Mouse (Mus musculus) MEL (cell line): ENCODE data around the gene Gda. TPM values are rescaled to one million over a fixed set of nuclear protein-coding genes. Genes with fewer than 3 reads are reported as not detected.

Experiments
- DNase-seq: peaks from one replicate; pipeline ENCODE4 v3.0.0; 2011; ENCODE audit warnings: low read depth, low spot score
- H3K27ac ChIP-seq: 2 replicates; pipeline ENCODE4 v1.5.1; 2012; ENCODE audit warnings: low read depth, mild to moderate bottlenecking, control low read depth, low read length, moderate library complexity; ENCODE audit not compliant: control insufficient read depth
- H3K27me3 ChIP-seq, 2 experiments: fragments of 150-350 bp in 1 of 2; sonication (generic) in 1 of 2; 2 replicates each; pipeline ENCODE4 v1.6.1; 2012; ENCODE audit warnings: low read length in 2 of 2, mild to moderate bottlenecking in 2 of 2, improper control_type of control experiment in 1 of 2, moderate library complexity in 1 of 2; ENCODE audit not compliant: insufficient read depth in 2 of 2, control insufficient read depth in 1 of 2
- H3K36me3 ChIP-seq, 2 experiments: 2 replicates each; pipeline ENCODE4 v1.6.1; 2012 to 2014; ENCODE audit warnings: low read length in 2 of 2, improper control_type of control experiment in 1 of 2, inconsistent platforms in 1 of 2, mild to moderate bottlenecking in 1 of 2; ENCODE audit not compliant: insufficient read depth in 2 of 2, control insufficient read depth in 1 of 2
- H3K4me1 ChIP-seq, 2 experiments: fragments of 150-350 bp in 1 of 2; sonication (generic) in 1 of 2; 2 replicates each; pipeline ENCODE4 v1.6.1; 2012; ENCODE audit warnings: low read length in 2 of 2, improper control_type of control experiment in 1 of 2, mild to moderate bottlenecking in 1 of 2; ENCODE audit not compliant: insufficient read depth in 2 of 2, control insufficient read depth in 1 of 2
- H3K4me3 ChIP-seq, 2 experiments: fragments of 150-350 bp in 1 of 2; sonication (generic) in 1 of 2; 2 replicates each; pipeline ENCODE4 v1.5.1; 2012; ENCODE audit warnings: low read depth in 2 of 2, low read length in 2 of 2, mild to moderate bottlenecking in 2 of 2, moderate library complexity in 2 of 2, control low read depth in 1 of 2, improper control_type of control experiment in 1 of 2; ENCODE audit not compliant: control insufficient read depth in 1 of 2, insufficient read depth in 1 of 2
- H3K79me2 ChIP-seq: 2 replicates; pipeline ENCODE4 v1.6.1; 2012; ENCODE audit warnings: mild to moderate bottlenecking, low read length, moderate library complexity; ENCODE audit not compliant: control insufficient read depth, poor library complexity, insufficient read depth
- H3K9ac ChIP-seq: 2 replicates; pipeline ENCODE4 v1.6.1; 2012; ENCODE audit warnings: low read depth, mild to moderate bottlenecking, control low read depth, low read length, moderate library complexity; ENCODE audit not compliant: control insufficient read depth, poor library complexity, severe bottlenecking
- H3K9me3 ChIP-seq: fragments of 150-350 bp; sonication (generic); replicated peaks from 2 replicates; pipeline ENCODE4 v1.6.1; 2012; ENCODE audit warnings: mild to moderate bottlenecking, low read length, improper control_type of control experiment, moderate library complexity; ENCODE audit not compliant: insufficient read depth
- BHLHE40 ChIP-seq: IDR thresholded peaks from 2 replicates; pipeline ENCODE4 v1.6.1; 2012; ENCODE audit warnings: low read depth, mild to moderate bottlenecking, inconsistent platforms, low read length, improper control_type of control experiment, borderline replicate concordance
- CHD1 ChIP-seq: IDR thresholded peaks from 2 replicates; pipeline ENCODE4 v1.6.1; 2012; ENCODE audit warnings: low read depth, mild to moderate bottlenecking, inconsistent platforms, low read length, improper control_type of control experiment
- CHD2 ChIP-seq: IDR thresholded peaks from 2 replicates; pipeline ENCODE4 v1.6.1; 2011; ENCODE audit warnings: low read length, improper control_type of control experiment
- CTCF ChIP-seq, 3 experiments: IDR thresholded peaks in 2 of 3; conservative IDR thresholded peaks in 1 of 3; 2 replicates each; pipeline ENCODE4 v1.5.1; 2011 to 2012; ENCODE audit warnings: low read length in 3 of 3, low read depth in 2 of 3, mild to moderate bottlenecking in 2 of 3, improper control_type of control experiment in 1 of 3, inconsistent platforms in 1 of 3, mixed read lengths in 1 of 3, moderate library complexity in 1 of 3; ENCODE audit not compliant: control insufficient read depth in 1 of 3, insufficient read depth in 1 of 3, poor library complexity in 1 of 3, severe bottlenecking in 1 of 3
- E2F4 ChIP-seq: IDR thresholded peaks from 2 replicates; pipeline ENCODE4 v1.6.1; 2011; ENCODE audit warnings: low read depth, low read length, improper control_type of control experiment, borderline replicate concordance
- ELF1 ChIP-seq: IDR thresholded peaks from 2 replicates; pipeline ENCODE4 v1.6.1; 2014; ENCODE audit warnings: low read depth, mild to moderate bottlenecking, inconsistent platforms, low read length, improper control_type of control experiment, moderate library complexity
- ETS1 ChIP-seq: IDR thresholded peaks from 2 replicates; pipeline ENCODE4 v1.6.1; 2012; ENCODE audit warnings: low read depth, mild to moderate bottlenecking, inconsistent platforms, low read length, improper control_type of control experiment, moderate library complexity
- HCFC1 ChIP-seq: IDR thresholded peaks from 2 replicates; pipeline ENCODE4 v1.6.1; 2012; ENCODE audit warnings: low read depth, mild to moderate bottlenecking, inconsistent platforms, low read length, improper control_type of control experiment, moderate library complexity
- MAX ChIP-seq: IDR thresholded peaks from 2 replicates; pipeline ENCODE4 v1.6.1; 2011; ENCODE audit warnings: low read length, improper control_type of control experiment
- MAZ ChIP-seq: IDR thresholded peaks from 2 replicates; pipeline ENCODE4 v1.6.1; 2012; ENCODE audit warnings: low read depth, mild to moderate bottlenecking, inconsistent platforms, low read length, improper control_type of control experiment
- MEF2A ChIP-seq: IDR thresholded peaks from 2 replicates; pipeline ENCODE4 v1.6.1; 2014; ENCODE audit warnings: low read depth, mild to moderate bottlenecking, inconsistent platforms, low read length, improper control_type of control experiment; ENCODE audit not compliant: poor library complexity, insufficient replicate concordance, severe bottlenecking; ENCODE audit errors: extremely low read depth
- MXI1 ChIP-seq: IDR thresholded peaks from 2 replicates; pipeline ENCODE4 v1.6.1; 2011; ENCODE audit warnings: mild to moderate bottlenecking, low read depth, low read length, improper control_type of control experiment
- MYC ChIP-seq: IDR thresholded peaks from 2 replicates; pipeline ENCODE4 v1.6.1; 2011; ENCODE audit warnings: low read depth, mild to moderate bottlenecking, low read length, improper control_type of control experiment, moderate library complexity
- NELFE ChIP-seq: IDR thresholded peaks from 2 replicates; pipeline ENCODE4 v1.6.1; 2011; ENCODE audit warnings: low read depth, low read length, improper control_type of control experiment
- NRF1 ChIP-seq: IDR thresholded peaks from 2 replicates; pipeline ENCODE4 v1.6.1; 2014; ENCODE audit warnings: low read depth, mild to moderate bottlenecking, inconsistent platforms, low read length, improper control_type of control experiment, moderate library complexity; ENCODE audit not compliant: poor library complexity, insufficient read depth, severe bottlenecking
- RAD21 ChIP-seq: IDR thresholded peaks from 2 replicates; pipeline ENCODE4 v1.6.1; 2011; ENCODE audit warnings: mild to moderate bottlenecking, low read depth, low read length, improper control_type of control experiment
- SIN3A ChIP-seq: IDR thresholded peaks from 2 replicates; pipeline ENCODE4 v1.6.1; 2012; ENCODE audit warnings: low read length, improper control_type of control experiment, inconsistent platforms
- SMC3 ChIP-seq: IDR thresholded peaks from 2 replicates; pipeline ENCODE4 v1.6.1; 2011; ENCODE audit warnings: low read depth, low read length, improper control_type of control experiment
- TBP ChIP-seq: IDR thresholded peaks from 2 replicates; pipeline ENCODE4 v1.8.0; 2011; ENCODE audit warnings: low read depth, low read length, improper control_type of control experiment
- TCF12 ChIP-seq: IDR thresholded peaks from 2 replicates; pipeline ENCODE4 v1.6.1; 2014; ENCODE audit warnings: low read depth, mild to moderate bottlenecking, inconsistent platforms, low read length, improper control_type of control experiment, moderate library complexity
- USF2 ChIP-seq, 2 experiments: IDR thresholded peaks; 2 replicates each; pipeline ENCODE4 v1.6.1; 2011 to 2012; ENCODE audit warnings: improper control_type of control experiment in 2 of 2, low read length in 2 of 2, borderline replicate concordance in 1 of 2, inconsistent platforms in 1 of 2, low read depth in 1 of 2, mild to moderate bottlenecking in 1 of 2; ENCODE audit not compliant: insufficient read depth in 1 of 2
- ZC3H11A ChIP-seq: IDR thresholded peaks from 2 replicates; pipeline ENCODE4 v1.6.1; 2012; ENCODE audit warnings: low read depth, mild to moderate bottlenecking, inconsistent platforms, low read length, improper control_type of control experiment
- ZMIZ1 ChIP-seq: IDR thresholded peaks from 2 replicates; pipeline ENCODE4 v1.6.1; 2012; ENCODE audit warnings: low read depth, mild to moderate bottlenecking, inconsistent platforms, low read length, improper control_type of control experiment, moderate library complexity
- ZNF384 ChIP-seq: IDR thresholded peaks from 2 replicates; pipeline ENCODE4 v1.6.1; 2012; ENCODE audit warnings: low read depth, mild to moderate bottlenecking, inconsistent platforms, low read length, improper control_type of control experiment
- polyA plus RNA-seq, 2 experiments: library from polyadenylated mRNA; stranded (reverse) in 1 of 2; unstranded in 1 of 2; fragments of >175 nt in 1 of 2; fragments of >200 nt in 1 of 2; gene quantifications; 2 replicates each; pipeline versions ENCODE4 v1.2.1 to v1.2.4; 2012; ENCODE audit warnings: low replicate concordance in 2 of 2, low read depth in 1 of 2; ENCODE audit not compliant: insufficient read length in 2 of 2, insufficient read depth in 1 of 2, missing spikeins in 1 of 2
- total RNA-seq: library from RNA; depleted of rRNA; stranded (reverse); fragments of 300-350 nt; gene quantifications from 2 replicates; pipeline ENCODE4 v1.2.3, GENCODE M21; 2012

Gda gene
- total and polyA plus RNA-seq, 3 experiments: 0.38 to 2.9 TPM; not detected in 1

GRCm38 (mm10) chr19:21510116-21510515 lies 36.9 kb upstream of the Gda start:
- Histone ChIP-seq H3K27me3 (no peaks in the 10 kb centered on the region), H3K9ac (no peak overlapping the region), H3K4me1 (no peaks in the 10 kb centered on the region), H3K4me3 (no peak overlapping the region), H3K9me3 (no peaks in the 10 kb centered on the region), H3K79me2 (no peaks in the 10 kb centered on the region), H3K36me3 (peaks cover 0 to 3% of the 10 kb centered on the region in 2 experiments; a peak in 2 of 4 replicates), H3K27ac (no peak overlapping the region)
- TF ChIP-seq USF2 (IDR thresholded peaks at IDR 0.05; ENCODE audit: borderline replicate concordance in 1 of 2, insufficient read depth in 1 of 2, low read depth in 1 of 2, low read length in 2 of 2): no peak
- TF ChIP-seq CHD1: no peak
- TF ChIP-seq NRF1: no peak
- no peak for TF ChIP-seq BHLHE40
- no peak for TF ChIP-seq ZNF384
- TF ChIP-seq ETS1: no peak
- no peak for TF ChIP-seq MAZ
- TF ChIP-seq SMC3: peak; percentile 98
- no peak for TF ChIP-seq SIN3A
- peak; percentile 81 for TF ChIP-seq RAD21
- TF ChIP-seq ELF1: no peak
- TF ChIP-seq E2F4: no peak
- no peak for TF ChIP-seq ZMIZ1
- TF ChIP-seq HCFC1: no peak
- TF ChIP-seq TCF12: no peak
- TF ChIP-seq NELFE: no peak
- peak; percentile 86 for TF ChIP-seq ZC3H11A
- TF ChIP-seq TBP: no peak
- TF ChIP-seq MYC: no peak
- peak; percentile 60 to 87 (median 65) for TF ChIP-seq CTCF (IDR thresholded peaks at IDR 0.05 in 2 of 3, conservative IDR thresholded peaks at IDR 0.05 in 1 of 3; ENCODE audit: control insufficient read depth in 1 of 3, insufficient read depth in 1 of 3, low read depth in 2 of 3, low read length in 3 of 3, poor library complexity in 1 of 3, severe bottlenecking in 1 of 3)
- no peak for TF ChIP-seq MAX
- TF ChIP-seq MXI1: no peak
- TF ChIP-seq CHD2: no peak
- TF ChIP-seq MEF2A: no peak
- DNase-seq: peak; percentile 82
